Mouse (Mus musculus) CH12.LX (cell line): ENCODE results near the gene Hoxa7. TPM values are rescaled to one million over a fixed set of nuclear protein-coding genes. Genes with fewer than 3 reads are reported as not detected.

Source experiments
- DNase-seq: peaks from one replicate; pipeline ENCODE4 v3.0.0-alpha.2; 2013; ENCODE audit errors: extremely low read depth
- H3K27ac ChIP-seq: 2 replicates; pipeline ENCODE4 v1.5.1; 2012; ENCODE audit warnings: low read depth, mild to moderate bottlenecking, control low read depth, moderate library complexity; ENCODE audit not compliant: insufficient read depth
- H3K27me3 ChIP-seq: replicated peaks from 2 replicates; pipeline ENCODE3; 2012; ENCODE audit warnings: inconsistent platforms
- H3K36me3 ChIP-seq, 2 experiments: replicated peaks in 1 of 2; 2 replicates each; pipeline versions ENCODE3 to v1.6.1; 2012; ENCODE audit warnings: inconsistent platforms in 1 of 2, low read length in 1 of 2, mild to moderate bottlenecking in 1 of 2, mixed read lengths in 1 of 2, moderate library complexity in 1 of 2; ENCODE audit not compliant: control insufficient read depth in 1 of 2, insufficient read depth in 1 of 2
- H3K4me1 ChIP-seq, 2 experiments: 2 replicates each; pipeline ENCODE4 v1.6.1; 2012; ENCODE audit warnings: inconsistent platforms in 1 of 2, moderate library complexity in 1 of 2; ENCODE audit not compliant: insufficient read depth in 2 of 2, control insufficient read depth in 1 of 2
- H3K4me2 ChIP-seq: 2 replicates; pipeline ENCODE4 v1.6.1; 2012; ENCODE audit warnings: low read depth, mild to moderate bottlenecking, control low read depth; ENCODE audit not compliant: poor library complexity, insufficient read depth, severe bottlenecking
- H3K4me3 ChIP-seq, 3 experiments: fragments of 150-350 bp in 1 of 3; sonication (generic) in 1 of 3; replicated peaks in 1 of 3; 2 replicates each; pipeline versions ENCODE3 to v1.5.1; 2011 to 2012; ENCODE audit warnings: low read depth in 2 of 3, low read length in 2 of 3, mild to moderate bottlenecking in 2 of 3, moderate library complexity in 2 of 3, control low read depth in 1 of 3, improper control_type of control experiment in 1 of 3, inconsistent platforms in 1 of 3, mixed read lengths in 1 of 3; ENCODE audit not compliant: poor library complexity in 1 of 3
- H3K79me2 ChIP-seq: replicated peaks from 2 replicates; pipeline ENCODE4 v1.6.1; 2012; ENCODE audit warnings: mild to moderate bottlenecking, moderate library complexity; ENCODE audit not compliant: control insufficient read depth, poor library complexity, insufficient read depth, severe bottlenecking; ENCODE audit errors: extremely low read depth
- H3K9ac ChIP-seq: 2 replicates; pipeline ENCODE4 v1.6.1; 2012; ENCODE audit warnings: low read depth, mild to moderate bottlenecking, control low read depth, moderate library complexity; ENCODE audit not compliant: insufficient read depth
- H3K9me3 ChIP-seq: replicated peaks from 2 replicates; pipeline ENCODE3; 2012; ENCODE audit warnings: low read length, inconsistent platforms, mixed read lengths
- BHLHE40 ChIP-seq: IDR thresholded peaks from 2 replicates; pipeline ENCODE4 v1.6.1; 2011; ENCODE audit warnings: mild to moderate bottlenecking, low read depth, low read length, improper control_type of control experiment
- CHD1 ChIP-seq: IDR thresholded peaks from 2 replicates; pipeline ENCODE4 v1.6.1; 2012; ENCODE audit warnings: low read depth, low read length, improper control_type of control experiment, inconsistent platforms
- CHD2 ChIP-seq: IDR thresholded peaks from 2 replicates; pipeline ENCODE4 v1.6.1; 2011; ENCODE audit warnings: low read length, improper control_type of control experiment
- CTCF ChIP-seq, 2 experiments: IDR thresholded peaks in 1 of 2; conservative IDR thresholded peaks in 1 of 2; 2 replicates each; pipeline ENCODE4 v1.5.1; 2011 to 2012; ENCODE audit warnings: low read depth in 2 of 2, low read length in 2 of 2, improper control_type of control experiment in 1 of 2, inconsistent platforms in 1 of 2, mild to moderate bottlenecking in 1 of 2, moderate library complexity in 1 of 2
- E2F4 ChIP-seq: IDR thresholded peaks from 2 replicates; pipeline ENCODE4 v1.6.1; 2011; ENCODE audit warnings: low read depth, low read length, improper control_type of control experiment; ENCODE audit not compliant: insufficient replicate concordance
- ELF1 ChIP-seq: IDR thresholded peaks from 2 replicates; pipeline ENCODE4 v1.6.1; 2014; ENCODE audit warnings: low read depth, mild to moderate bottlenecking, inconsistent platforms, low read length, improper control_type of control experiment
- EP300 ChIP-seq: IDR thresholded peaks from 2 replicates; pipeline ENCODE4 v1.6.1; 2011; ENCODE audit warnings: low read length, improper control_type of control experiment
- ETS1 ChIP-seq: conservative IDR thresholded peaks from 2 replicates; pipeline ENCODE4 v1.6.1; 2012; ENCODE audit warnings: low read depth, mild to moderate bottlenecking, inconsistent platforms, low read length, improper control_type of control experiment, moderate library complexity
- GABPA ChIP-seq: IDR thresholded peaks from 2 replicates; pipeline ENCODE4 v1.6.1; 2012; ENCODE audit warnings: low read depth, low read length, improper control_type of control experiment, inconsistent platforms; ENCODE audit not compliant: insufficient replicate concordance
- IRF4 ChIP-seq: IDR thresholded peaks from 2 replicates; pipeline ENCODE4 v1.6.1; 2014; ENCODE audit warnings: low read depth, mild to moderate bottlenecking, inconsistent platforms, low read length, improper control_type of control experiment
- JUN ChIP-seq: IDR thresholded peaks from 2 replicates; pipeline ENCODE4 v1.6.1; 2011; ENCODE audit warnings: low read depth, mild to moderate bottlenecking, low read length, improper control_type of control experiment, moderate library complexity; ENCODE audit not compliant: insufficient read depth
- JUND ChIP-seq: conservative IDR thresholded peaks from 2 replicates; pipeline ENCODE4 v1.6.1; 2011; ENCODE audit warnings: low read depth, low read length, improper control_type of control experiment
- KAT2A ChIP-seq: IDR thresholded peaks from 2 replicates; pipeline ENCODE4 v1.6.1; 2012; ENCODE audit warnings: low read length, improper control_type of control experiment, inconsistent platforms; ENCODE audit not compliant: insufficient replicate concordance
- MAX ChIP-seq: IDR thresholded peaks from 2 replicates; pipeline ENCODE4 v1.6.1; 2011; ENCODE audit warnings: low read length, improper control_type of control experiment
- MAZ ChIP-seq: IDR thresholded peaks from 2 replicates; pipeline ENCODE4 v1.6.1; 2012; ENCODE audit warnings: low read depth, mild to moderate bottlenecking, inconsistent platforms, low read length, improper control_type of control experiment, moderate library complexity
- MXI1 ChIP-seq: IDR thresholded peaks from 2 replicates; pipeline ENCODE4 v1.6.1; 2011; ENCODE audit warnings: mild to moderate bottlenecking, low read depth, low read length, improper control_type of control experiment
- MYC ChIP-seq: IDR thresholded peaks from 2 replicates; pipeline ENCODE4 v1.6.1; 2011; ENCODE audit warnings: low read depth, mild to moderate bottlenecking, improper control_type of control experiment, low read length
- NELFE ChIP-seq: IDR thresholded peaks from 2 replicates; pipeline ENCODE4 v1.6.1; 2011; ENCODE audit warnings: low read depth, low read length, improper control_type of control experiment
- NRF1 ChIP-seq: IDR thresholded peaks from 2 replicates; pipeline ENCODE4 v1.6.1; 2014; ENCODE audit warnings: low read depth, mild to moderate bottlenecking, inconsistent platforms, low read length, improper control_type of control experiment, moderate library complexity
- PAX5 ChIP-seq: IDR thresholded peaks from 2 replicates; pipeline ENCODE4 v1.6.1; 2012; ENCODE audit warnings: low read length, inconsistent platforms, mixed read lengths
- POLR2A ChIP-seq: IDR thresholded peaks from 2 replicates; pipeline ENCODE4 v1.6.1; 2011; ENCODE audit warnings: low read depth, mild to moderate bottlenecking, improper control_type of control experiment, low read length
- POLR2AphosphoS2 ChIP-seq: IDR thresholded peaks from 2 replicates; pipeline ENCODE4 v1.6.1; 2011; ENCODE audit warnings: low read depth, low read length, improper control_type of control experiment
- RAD21 ChIP-seq: IDR thresholded peaks from 2 replicates; pipeline ENCODE4 v1.6.1; 2011; ENCODE audit warnings: low read depth, mild to moderate bottlenecking, low read length, improper control_type of control experiment, moderate library complexity
- RCOR1 ChIP-seq: conservative IDR thresholded peaks from 2 replicates; pipeline ENCODE4 v1.6.1; 2012; ENCODE audit warnings: low read depth, mild to moderate bottlenecking, inconsistent platforms, low read length, improper control_type of control experiment
- SMC3 ChIP-seq: IDR thresholded peaks from 2 replicates; pipeline ENCODE4 v1.6.1; 2011; ENCODE audit warnings: low read depth, low read length, improper control_type of control experiment
- TBP ChIP-seq: conservative IDR thresholded peaks from 2 replicates; pipeline ENCODE4 v1.6.1; 2011; ENCODE audit warnings: low read depth, low read length, improper control_type of control experiment
- UBTF ChIP-seq: IDR thresholded peaks from 2 replicates; pipeline ENCODE4 v1.6.1; 2012; ENCODE audit warnings: low read depth, mild to moderate bottlenecking, inconsistent platforms, low read length, improper control_type of control experiment, moderate library complexity
- USF1 ChIP-seq: IDR thresholded peaks from 2 replicates; pipeline ENCODE4 v1.6.1; 2014; ENCODE audit warnings: low read depth, mild to moderate bottlenecking, inconsistent platforms, low read length, improper control_type of control experiment
- dilution Hi-C: fragments of 300-500 bp; cut with MboI; formaldehyde crosslinking; loops from 2 replicates; pipeline ENCODE4 v1.14.3; 2020; ENCODE audit warnings: low sequenced_read_pairs; ENCODE audit not compliant: extremely low pct_unique_long_range_greater_than_20kb, extremely low pct_ligation_motif_present
- in situ Hi-C: fragments of 300-500 bp; cut with MboI; formaldehyde crosslinking; loops from 3 replicates; pipeline ENCODE4 v1.14.3; 2019; ENCODE audit warnings: low sequenced_read_pairs, low pct_ligation_motif_present, low pct_unique_long_range_greater_than_20kb, mixed read lengths
- polyA plus RNA-seq: library from polyadenylated mRNA; unstranded; fragments of >175 nt; gene quantifications from 2 replicates; pipeline ENCODE4 v1.2.1, GENCODE M21; 2012; ENCODE audit warnings: low read depth; ENCODE audit not compliant: insufficient read length
- total RNA-seq, 2 experiments: library from RNA; depleted of rRNA; stranded (reverse); fragments of 300-350 nt in 1 of 2; fragments of >200 nt in 1 of 2; gene quantifications; 2 replicates each; pipeline ENCODE4 v1.2.3; 2012 to 2014

Gene Hoxa7
- total and polyA plus RNA-seq, 3 experiments = 1.0 to 1.4 (median 1.1) TPM

DNA sequence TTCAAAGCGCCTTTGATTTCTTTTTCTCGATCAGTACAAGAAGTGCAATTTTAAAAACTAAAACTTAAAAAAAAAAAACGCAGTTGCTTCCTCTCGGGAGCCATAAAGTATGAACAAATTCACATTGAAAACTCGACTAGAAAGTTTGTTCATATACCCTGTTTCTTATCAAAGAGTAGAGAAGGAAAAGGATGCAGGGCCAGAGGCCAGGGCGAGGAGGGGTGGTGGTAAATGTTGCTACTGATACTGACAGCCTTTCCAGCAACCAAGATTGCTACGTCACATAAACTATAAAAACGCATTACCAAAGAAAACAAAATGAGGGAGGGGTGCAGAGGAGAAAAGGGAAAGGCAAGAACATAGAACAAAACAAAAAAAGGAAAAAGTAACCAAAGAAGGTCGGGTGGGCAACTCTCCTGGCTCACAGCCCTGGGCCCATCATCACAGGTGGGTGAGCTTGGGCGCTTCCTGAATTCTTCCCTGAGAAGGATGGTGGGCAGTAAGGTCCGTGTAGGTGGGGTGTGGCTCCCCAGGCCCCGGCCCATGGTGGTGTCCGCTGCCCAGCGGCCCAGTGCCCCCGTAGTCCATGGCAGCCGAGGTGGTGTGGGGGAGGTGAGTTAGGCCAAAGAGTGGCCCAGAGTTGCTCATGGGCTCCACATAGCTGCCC is 52.0 kb downstream of the Hoxa7 start:
- peaks cover 3 to 29% of the 10 kb centered on the region in 2 experiments for H3K36me3 ChIP-seq
- in situ Hi-C loops (no loop called here), dilution Hi-C loops (no loop called here)
- no peak for TF ChIP-seq GABPA
- TF ChIP-seq NRF1 = no peak
- no peak for TF ChIP-seq MAZ
- no peak for TF ChIP-seq JUND
- no peak for TF ChIP-seq E2F4
- no peak for TF ChIP-seq POLR2AphosphoS2
- no peak for TF ChIP-seq KAT2A
- no peak for TF ChIP-seq NELFE
- TF ChIP-seq JUN = no peak
- no peak for TF ChIP-seq ELF1
- no peak for TF ChIP-seq TBP
- TF ChIP-seq SMC3 = no peak
- no peak for TF ChIP-seq USF1
- TF ChIP-seq EP300 = no peak
- no peak for TF ChIP-seq RCOR1
- no peak for TF ChIP-seq IRF4
- TF ChIP-seq MYC = no peak
- H3K27ac ChIP-seq = no peak overlapping the region
- H3K4me2 ChIP-seq = no peak overlapping the region
- peaks cover 3% of the 10 kb centered on the region for H3K9me3 ChIP-seq
- no peaks in the 10 kb centered on the region for H3K79me2 ChIP-seq
- no peaks in the 10 kb centered on the region for H3K27me3 ChIP-seq
- no peak overlapping the region for H3K4me3 ChIP-seq
- no peak for DNase-seq
- H3K4me1 ChIP-seq = no peaks in the 10 kb centered on the region
- H3K9ac ChIP-seq = no peak overlapping the region

DNA sequence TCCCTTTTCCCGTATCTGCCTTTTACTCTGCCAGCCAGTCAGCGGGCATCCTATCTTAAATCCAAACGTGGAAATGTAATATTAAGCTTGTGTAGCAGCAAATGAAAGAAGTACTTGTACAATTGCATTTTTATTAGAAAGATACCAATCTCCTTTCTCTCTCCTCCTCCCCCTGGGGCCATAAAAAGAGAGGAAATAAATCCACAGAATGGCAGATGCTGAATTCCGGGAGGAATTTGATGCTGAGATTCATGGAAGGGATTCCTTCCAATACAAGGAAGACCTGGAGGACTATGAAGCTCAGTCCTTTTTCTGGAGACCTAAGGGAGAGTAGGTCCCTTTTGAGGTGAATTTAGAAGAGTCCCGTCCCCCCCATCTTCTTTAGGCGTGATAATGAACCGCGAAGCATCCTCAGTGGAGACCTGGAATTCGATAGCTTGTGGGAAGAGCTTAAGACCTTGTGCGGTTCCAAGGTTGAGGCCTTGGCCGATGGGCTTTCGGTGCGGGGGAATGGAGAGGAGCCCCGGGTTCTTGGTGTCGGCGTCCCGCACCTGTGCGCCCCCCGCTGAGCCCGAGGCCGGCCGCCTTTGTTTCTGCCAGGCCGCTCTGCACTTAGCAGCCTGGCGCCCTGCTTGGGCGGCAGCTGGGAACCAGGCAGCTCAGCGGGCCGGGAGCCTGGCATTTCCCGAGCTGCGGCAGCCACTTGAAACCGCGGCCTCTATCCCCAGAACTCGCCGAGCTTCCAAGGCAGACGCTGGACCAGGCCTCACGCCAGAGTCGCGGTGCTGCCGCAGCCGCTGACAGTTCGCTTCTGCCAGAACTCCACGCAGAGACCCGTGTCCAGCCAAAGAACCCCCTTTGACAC is 53.2 kb downstream of the Hoxa7 start:
- DNase-seq = no peak
- Histone ChIP-seq H3K79me2 (no peaks in the 10 kb centered on the region), H3K4me1 (no peaks in the 10 kb centered on the region), H3K27ac (no peak overlapping the region), H3K36me3 (peaks cover 5 to 40% of the 10 kb centered on the region in 2 experiments), H3K9ac (no peak overlapping the region), H3K27me3 (no peaks in the 10 kb centered on the region), H3K4me2 (no peak overlapping the region), H3K9me3 (peaks cover 3% of the 10 kb centered on the region), H3K4me3 (no peak overlapping the region)
- no peak for TF ChIP-seq MXI1
- TF ChIP-seq POLR2A = no peak
- no peak for TF ChIP-seq CHD1
- no peak for TF ChIP-seq CHD2
- no peak for TF ChIP-seq RAD21
- TF ChIP-seq PAX5 = no peak
- TF ChIP-seq ETS1 = no peak
- TF ChIP-seq CTCF (conservative IDR thresholded peaks at IDR 0.05 in 1 of 2, IDR thresholded peaks at IDR 0.05 in 1 of 2; ENCODE audit: low read depth in 2 of 2, low read length in 2 of 2) = no peak
- no peak for TF ChIP-seq ELF1
- no peak for TF ChIP-seq MAX
- no peak for TF ChIP-seq BHLHE40
- TF ChIP-seq GABPA = no peak
- TF ChIP-seq UBTF = no peak
- dilution Hi-C loops = no loop called here
- in situ Hi-C loops = no loop called here
